Mouse (Mus musculus): ENCODE measurements at regions not wholly inside any gene's neighbourhood (a gene's known extent, or its start where the extent isn't known, plus 50 kb on each side); places are given as distances from the start of the nearest gene placed in this dataset.
A peak's percentile ranks its signal among the peaks of the same experiment; 100 is the strongest.

DNA sequence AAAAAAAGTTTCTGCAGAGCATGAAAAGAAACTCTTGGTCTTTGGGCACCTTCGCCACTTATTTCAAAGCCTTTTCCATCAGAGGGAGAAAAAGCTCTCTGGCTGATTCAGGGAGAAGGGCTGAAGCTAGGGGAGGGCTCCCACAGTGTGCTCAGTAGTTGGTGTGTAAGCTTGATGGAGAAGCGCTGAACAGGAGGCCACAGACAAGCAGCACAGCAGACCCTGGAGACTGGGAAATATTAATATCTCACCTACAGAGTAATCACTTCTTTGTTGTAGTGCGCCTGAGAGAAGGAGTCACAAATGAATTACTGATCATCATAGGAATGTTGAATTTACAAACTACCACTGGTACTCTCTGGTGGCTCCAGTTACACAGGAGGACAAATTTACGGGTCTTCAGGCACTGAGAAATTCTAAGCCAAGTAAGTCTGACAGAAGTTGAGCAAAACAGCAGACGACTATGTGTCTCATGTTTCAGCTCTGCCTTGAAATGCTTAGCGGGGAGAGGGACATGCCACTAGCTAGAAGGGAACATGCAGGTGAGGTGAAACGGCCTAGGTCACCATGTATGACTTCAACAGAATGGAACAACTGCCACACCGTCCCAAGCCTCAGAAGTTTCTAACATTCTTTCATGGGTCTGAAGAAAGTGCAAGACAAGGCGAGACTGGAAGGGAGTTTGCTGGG is 350.9 kb upstream of the Map3k7 start:
- no peak for DNase-seq (ENCODE audit: low spot score)

DNA sequence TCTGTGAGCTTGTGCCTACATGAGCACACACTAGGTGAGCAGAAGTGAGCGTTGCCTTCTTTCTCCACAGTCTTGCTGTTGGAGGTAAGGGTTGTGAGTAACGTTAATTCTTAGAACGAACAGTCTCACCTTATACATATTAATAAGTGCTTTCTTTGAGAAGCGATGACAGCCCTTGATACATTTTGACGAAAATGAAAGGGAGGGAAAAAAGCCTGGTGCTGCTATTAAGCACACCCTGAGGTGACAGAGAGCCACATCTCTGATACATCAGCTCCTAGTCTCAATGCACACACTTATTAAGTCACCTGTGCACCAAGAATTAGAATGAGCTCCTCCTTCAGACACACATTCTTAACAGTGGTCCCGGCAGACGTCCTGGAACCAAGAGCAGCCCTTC is 346.3 kb upstream of the Map3k7 start:
- no peak for DNase-seq (ENCODE audit: low spot score)

DNA sequence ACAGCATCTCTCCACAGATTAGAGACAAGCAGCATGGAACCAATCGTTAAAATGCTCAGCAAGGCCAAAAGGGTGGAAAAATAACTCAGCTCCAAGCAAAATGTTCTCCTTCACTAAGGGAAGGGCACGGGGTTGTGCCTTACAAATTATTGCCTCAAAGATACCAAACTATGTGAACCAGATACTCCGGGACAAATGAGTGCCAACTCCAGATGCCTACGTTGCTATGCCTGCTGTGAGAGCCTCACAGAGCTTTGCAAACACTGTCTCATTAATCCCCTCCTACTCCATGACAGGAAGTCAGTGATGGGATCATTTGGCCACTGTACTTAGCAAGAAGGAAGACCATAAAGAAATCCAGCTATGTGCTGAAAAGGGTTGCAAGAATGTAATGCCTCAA is 345.9 kb upstream of the Map3k7 start:
- DNase-seq (ENCODE audit: low spot score): no peak

- no peak for DNase-seq (ENCODE audit: low spot score)
Measured at GRCm38 (mm10) chr4:31621205-31621604, 342.7 kb upstream of the Map3k7 start.

GRCm38 (mm10) chr4:31627053-31627452 is 336.8 kb upstream of the Map3k7 start:
- DNase-seq (ENCODE audit: low spot score): no peak

- DNase-seq (ENCODE audit: low spot score): no peak
Measured at GRCm38 (mm10) chr4:31627777-31628176, 336.1 kb upstream of the Map3k7 start.

DNA sequence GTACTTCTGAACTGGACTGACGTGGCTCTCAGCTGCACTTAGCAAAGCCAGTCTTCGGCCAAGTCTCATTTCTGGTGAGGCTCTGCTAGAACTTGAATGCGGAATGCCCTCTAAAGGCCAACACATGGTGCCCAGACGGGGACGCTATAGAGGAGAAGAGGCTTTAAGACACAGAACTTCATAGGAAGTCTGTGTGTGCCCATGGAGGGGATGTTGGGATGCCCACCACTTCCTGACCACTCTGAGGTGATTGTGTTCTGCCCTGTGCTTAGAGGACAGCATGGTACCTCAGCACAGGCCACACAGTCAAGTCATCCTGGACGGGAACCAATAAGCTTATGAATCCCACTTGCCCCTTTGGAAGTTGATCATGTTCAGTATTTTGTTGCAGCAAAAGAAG is 325.3 kb upstream of the Map3k7 start:
- DNase-seq (ENCODE audit: low spot score): no peak

GRCm38 (mm10) chr4:31642161-31642560 is 321.7 kb upstream of the Map3k7 start:
- no peak for DNase-seq (ENCODE audit: low spot score)

DNA sequence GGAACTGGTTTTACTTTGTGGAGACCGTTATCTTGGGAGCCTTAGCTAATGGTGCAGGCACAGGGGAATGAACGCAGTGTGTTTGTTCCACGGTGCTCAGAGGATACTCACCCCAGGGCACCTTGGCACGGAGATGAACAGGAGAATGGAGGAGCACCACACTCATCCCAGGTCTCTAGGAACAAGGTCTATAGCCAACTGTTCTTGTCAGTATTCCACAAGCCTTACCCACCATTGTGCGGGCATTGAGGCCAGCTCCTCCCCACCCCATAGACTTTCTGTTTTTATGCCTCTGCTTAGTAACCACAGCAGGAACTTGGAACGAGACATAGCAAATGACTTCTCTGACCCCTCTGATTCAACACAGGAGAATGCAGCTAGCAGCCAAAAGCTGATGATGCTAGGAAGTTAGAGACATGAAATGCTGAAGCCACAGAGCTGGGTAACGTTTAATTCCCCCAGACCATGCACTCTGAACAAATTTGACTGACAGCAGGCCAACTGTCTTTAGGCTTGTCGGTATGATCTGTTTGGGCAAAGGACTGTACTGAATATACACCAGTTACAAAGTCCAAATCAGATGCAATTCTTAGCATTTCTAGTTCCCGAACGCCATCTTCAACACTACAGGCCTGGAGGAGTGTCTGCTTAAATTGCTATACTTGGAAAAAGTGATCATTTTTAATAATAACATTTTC is 321.2 kb upstream of the Map3k7 start:
- DNase-seq (ENCODE audit: low spot score): peak; percentile 26

- DNase-seq (ENCODE audit: low spot score): no peak
Measured at GRCm38 (mm10) chr4:31648631-31649368, 315.1 kb upstream of the Map3k7 start.

DNA sequence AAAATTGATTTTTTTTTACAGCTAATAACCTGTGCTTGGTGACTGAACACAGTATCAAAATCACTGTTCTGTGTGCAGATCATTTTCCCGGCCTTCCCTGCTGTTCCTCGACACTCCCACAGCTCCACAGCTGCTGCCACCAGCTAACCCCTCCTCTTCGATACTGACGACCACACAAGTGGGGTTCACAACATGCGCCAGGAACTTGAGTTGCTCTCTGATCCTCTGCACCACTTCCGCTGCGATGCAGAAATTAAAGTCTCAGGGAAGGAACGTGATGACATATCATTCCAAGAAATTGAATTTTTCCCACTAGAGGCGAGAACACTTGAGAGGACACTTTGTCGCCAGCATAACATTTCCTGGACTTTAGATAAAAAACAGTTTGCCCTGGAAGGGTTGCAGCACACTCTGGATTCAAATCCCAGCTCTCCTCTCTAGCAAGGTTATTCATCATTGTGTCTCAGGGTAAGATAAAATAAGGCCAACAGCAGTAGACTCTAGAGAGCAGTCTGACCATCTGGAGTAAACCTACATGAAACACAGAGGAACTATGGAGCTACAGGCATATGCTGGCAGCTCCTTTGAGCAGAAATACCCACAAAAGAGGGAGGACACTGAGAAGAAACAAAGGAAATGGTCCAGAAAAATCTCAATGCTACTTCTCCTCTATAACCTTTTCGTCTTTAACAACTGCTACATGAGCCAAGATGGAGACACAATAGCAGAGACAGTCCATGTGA is 308.4 kb upstream of the Map3k7 start:
- DNase-seq (ENCODE audit: low spot score): no peak

DNA sequence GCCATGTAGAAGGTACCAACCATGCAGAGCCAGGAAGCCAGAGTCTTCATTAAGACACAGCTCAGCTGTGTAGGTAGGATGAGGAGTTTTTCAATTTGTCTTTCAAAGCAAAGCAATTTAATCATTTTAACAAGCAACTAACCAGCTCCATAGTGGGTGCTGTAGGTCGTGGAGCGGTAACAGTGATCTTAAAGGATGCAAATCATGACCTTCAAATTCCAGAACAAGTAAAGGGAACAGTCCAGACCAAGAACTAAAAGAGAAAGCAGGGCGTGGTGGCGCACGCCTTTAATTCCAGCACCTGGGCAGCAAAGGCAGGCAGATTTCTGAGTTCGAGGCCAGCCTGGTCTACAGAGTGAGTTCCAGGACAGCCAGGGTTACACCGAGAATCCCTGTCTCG is 307.8 kb upstream of the Map3k7 start:
- DNase-seq (ENCODE audit: low spot score): no peak

DNA sequence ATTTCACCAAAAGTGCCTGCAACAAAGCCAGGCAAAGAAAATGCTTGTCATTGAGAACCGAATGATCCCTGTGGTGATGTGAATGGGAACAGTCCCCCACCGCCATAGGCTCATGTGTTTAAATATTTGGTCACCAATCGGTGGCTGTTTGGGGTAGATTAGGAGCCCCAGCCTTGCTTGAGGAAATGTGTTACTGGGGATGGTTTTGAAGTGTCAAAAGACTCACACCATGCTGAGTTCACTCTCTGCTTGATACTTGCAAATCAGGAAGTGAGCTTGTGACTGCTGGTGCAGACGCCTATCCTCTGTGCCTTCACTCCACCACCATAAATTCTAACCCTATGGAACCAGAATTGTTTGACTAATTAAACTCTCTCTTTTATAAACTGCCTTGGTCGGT is 305.1 kb upstream of the Map3k7 start:
- DNase-seq (ENCODE audit: low spot score): no peak

GRCm38 (mm10) chr4:31660896-31661295 is 303.0 kb upstream of the Map3k7 start:
- no peak for DNase-seq (ENCODE audit: low spot score)

DNA sequence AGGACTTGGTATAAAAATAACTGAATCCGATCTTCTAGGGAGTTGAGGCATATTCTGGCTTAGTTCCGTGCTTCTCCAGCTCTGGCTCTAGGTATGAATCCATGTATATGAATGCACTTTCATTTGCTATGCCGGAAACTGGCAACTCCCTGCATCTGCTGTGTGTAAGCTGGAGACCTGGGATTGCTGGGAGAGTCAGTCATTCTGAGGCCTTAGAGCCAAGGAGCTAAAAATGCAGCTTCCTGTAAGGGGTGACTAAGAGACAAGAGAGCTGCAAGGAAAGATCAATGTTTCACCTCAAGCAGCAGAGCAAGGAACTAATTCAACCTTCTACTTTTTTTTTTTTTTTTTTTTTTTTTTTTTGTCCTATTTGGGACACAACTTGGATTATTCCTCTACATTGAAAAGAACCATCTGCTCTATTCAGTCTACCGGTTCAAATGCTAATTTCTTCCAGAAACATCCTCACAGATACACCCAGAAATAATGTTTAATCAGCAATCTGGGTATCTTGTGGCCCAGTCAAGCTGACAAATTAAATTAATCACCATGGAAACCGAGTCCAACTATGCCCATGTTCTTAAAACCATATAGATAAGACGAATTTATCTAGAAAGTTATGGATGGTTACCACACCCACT is 292.2 kb upstream of the Map3k7 start:
- no peak for DNase-seq (ENCODE audit: low spot score)

DNA sequence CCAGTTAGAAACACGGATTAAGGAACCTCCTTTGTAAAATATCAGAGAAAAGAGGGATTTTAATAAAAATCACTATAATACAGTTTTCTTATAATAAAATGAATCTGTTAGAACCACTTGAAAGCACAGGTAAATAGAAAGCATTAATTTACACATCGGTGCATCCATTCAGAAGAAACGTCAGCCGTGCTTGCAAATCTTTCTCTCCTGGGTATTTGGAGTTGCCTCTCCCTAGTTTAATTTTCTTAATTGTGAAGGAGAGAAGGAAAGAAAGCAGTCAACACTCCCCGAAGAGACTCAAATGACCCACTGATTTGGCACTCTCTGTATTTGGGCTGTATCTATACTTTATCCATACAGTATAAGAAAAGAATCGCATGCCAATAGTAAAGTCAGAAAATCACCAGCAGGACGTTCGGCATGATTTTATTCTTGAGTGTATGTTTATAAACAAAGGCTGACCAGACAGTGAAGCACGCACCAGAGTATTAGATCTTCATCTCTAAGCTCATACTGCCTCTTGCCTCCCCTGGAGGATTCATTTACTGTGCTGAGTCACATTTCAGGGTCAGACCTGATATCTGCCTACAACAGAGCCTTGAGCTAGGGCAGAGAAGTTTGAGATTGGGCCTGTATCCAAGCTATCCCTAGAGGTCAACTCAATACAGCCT is 291.6 kb upstream of the Map3k7 start:
- no peak for DNase-seq (ENCODE audit: low spot score)

DNA sequence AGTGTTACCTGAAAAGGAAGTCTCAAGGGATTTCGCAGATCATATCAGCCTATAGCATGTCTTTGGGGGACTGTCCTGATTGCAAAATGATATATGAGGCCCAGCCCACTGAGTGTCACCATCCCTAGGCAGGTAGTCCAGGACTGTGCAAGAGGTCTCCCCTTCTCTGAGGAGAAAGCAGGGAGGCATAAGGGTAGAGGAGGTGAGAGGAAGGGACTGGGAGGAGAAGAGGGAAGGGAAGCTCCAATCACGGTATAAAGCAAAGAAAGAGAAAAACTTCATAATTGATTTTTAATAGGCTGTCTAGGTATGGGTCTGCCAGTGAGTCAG is 291.1 kb upstream of the Map3k7 start:
- no peak for DNase-seq (ENCODE audit: low spot score)

- DNase-seq (ENCODE audit: low spot score): no peak
Measured at GRCm38 (mm10) chr4:31679007-31679590, 284.8 kb upstream of the Map3k7 start.

- DNase-seq (ENCODE audit: low spot score): no peak
Measured at GRCm38 (mm10) chr4:31680958-31681357, 282.9 kb upstream of the Map3k7 start.

DNA sequence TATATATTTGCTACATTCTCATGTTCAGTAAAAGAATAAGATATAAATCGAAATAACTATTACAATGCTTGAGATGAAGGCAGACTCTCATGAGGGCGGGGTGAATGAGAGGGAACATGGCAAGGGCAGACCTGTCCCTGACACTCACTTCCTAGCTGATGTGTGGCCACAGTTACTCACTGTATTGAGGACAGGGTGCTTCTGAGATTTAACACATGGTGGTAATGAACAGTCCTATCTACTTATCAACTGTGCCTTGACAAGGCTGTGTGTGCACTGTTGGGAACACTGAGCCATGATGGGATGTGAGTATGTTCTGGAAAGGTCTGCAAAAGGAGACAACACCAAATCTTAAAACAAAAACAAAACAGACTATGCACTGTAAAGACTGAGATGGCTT is 274.8 kb upstream of the Map3k7 start:
- DNase-seq (ENCODE audit: low spot score): no peak
